Mouse (Mus musculus) G1E (cell line): ENCODE measurements around the gene Epb41l3.

Experiments used
- CTCF ChIP-seq: IDR thresholded peaks from 2 replicates; pipeline ENCODE4 v1.5.1; 2012; ENCODE audit warnings: low read depth, low read length, inconsistent platforms, mixed read lengths
- GATA1 ChIP-seq: IDR thresholded peaks from 2 replicates; pipeline ENCODE4 v1.6.1; 2012; ENCODE audit warnings: borderline replicate concordance, low read length, inconsistent platforms, mixed read lengths
- POLR2AphosphoS5 ChIP-seq: IDR thresholded peaks from 2 replicates; pipeline ENCODE4 v1.6.1; 2012; ENCODE audit warnings: low read depth, low read length, inconsistent platforms; ENCODE audit not compliant: insufficient replicate concordance
- TAL1 ChIP-seq: conservative IDR thresholded peaks from 2 replicates; pipeline ENCODE4 v1.6.1; 2012; ENCODE audit warnings: low read depth, low read length, inconsistent platforms, mixed read lengths

DNA sequence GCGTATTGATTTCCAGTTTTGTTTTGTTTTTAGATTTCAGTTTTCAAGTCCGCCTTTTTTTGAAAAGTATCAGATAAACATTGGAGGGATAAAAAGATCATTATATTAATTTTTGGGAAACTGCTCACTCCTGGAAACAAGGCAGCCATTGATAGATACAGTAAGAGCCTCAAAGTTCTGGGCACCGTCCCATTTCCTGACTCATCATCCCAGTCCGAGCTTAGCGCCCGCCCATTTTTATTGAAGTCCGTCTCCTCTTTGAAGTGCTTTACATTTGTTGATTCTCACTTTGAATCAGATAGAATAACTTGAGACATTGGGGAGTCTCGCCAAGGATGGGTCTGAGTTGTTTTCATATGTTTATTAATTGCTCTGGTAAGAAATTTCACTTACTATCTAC, 43.7 kb downstream of the Epb41l3 start:
- no peak for TF ChIP-seq GATA1
- no peak for TF ChIP-seq TAL1
- TF ChIP-seq CTCF: no peak
- no peak for TF ChIP-seq POLR2AphosphoS5
